Mouse (Mus musculus): ENCODE results near the gene Ubash3b. TPM values are rescaled to one million over a fixed set of nuclear protein-coding genes. Genes with fewer than 3 reads are reported as not detected.
A peak's percentile ranks its signal among the peaks of the same experiment; 100 is the strongest.

The Ubash3b gene
- polyA plus RNA-seq, 1 experiment from 2014 or later, result 7.3 TPM

DNA sequence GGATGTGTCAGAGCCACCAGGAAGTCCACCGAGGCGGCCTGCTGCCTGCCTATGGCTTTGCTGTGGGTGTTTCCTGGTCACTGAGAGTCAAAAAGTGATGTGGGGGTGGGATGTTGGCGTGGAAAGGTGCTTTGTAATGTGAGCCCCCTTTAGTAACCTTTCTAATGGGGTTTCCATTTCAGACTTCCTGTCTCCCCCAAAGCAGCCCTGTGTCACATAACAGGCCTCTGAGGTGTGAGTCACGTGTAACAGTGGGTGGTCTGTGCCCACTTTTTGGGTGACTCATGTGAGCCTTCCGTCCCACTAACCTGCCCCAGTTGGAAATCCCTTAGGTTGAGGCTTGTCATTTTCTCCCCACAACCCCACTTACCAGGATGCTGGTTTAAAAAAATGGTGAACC lies 167.4 kb downstream of the Ubash3b start:
- 44% methylated on average over 5 of the region's 5 CpGs for WGBS
- Histone ChIP-seq H3K9ac (no peak overlapping the region), H3K4me2 (replicated peaks) (no peak overlapping the region)

GRCm38 (mm10) chr9:40991511-40991910 lies 170.0 kb downstream of the Ubash3b start:
- WGBS, result 64% methylated on average over 6 of the region's 6 CpGs

More for the DNA sequence above, 167.4 kb downstream of the Ubash3b start:
- no peak overlapping the region for H3K4me3 ChIP-seq
- no peaks in the 10 kb centered on the region for H3K27me3 ChIP-seq
- H3K27ac ChIP-seq, result no peak overlapping the region
- H3K36me3 ChIP-seq, result no peaks in the 10 kb centered on the region
- peaks cover 25% of the 10 kb centered on the region for H3K4me1 ChIP-seq
- ATAC-seq (ENCODE audit: low FRiP score, low read depth), result no peak
- no peaks in the 10 kb centered on the region for H3K9me3 ChIP-seq

DNA sequence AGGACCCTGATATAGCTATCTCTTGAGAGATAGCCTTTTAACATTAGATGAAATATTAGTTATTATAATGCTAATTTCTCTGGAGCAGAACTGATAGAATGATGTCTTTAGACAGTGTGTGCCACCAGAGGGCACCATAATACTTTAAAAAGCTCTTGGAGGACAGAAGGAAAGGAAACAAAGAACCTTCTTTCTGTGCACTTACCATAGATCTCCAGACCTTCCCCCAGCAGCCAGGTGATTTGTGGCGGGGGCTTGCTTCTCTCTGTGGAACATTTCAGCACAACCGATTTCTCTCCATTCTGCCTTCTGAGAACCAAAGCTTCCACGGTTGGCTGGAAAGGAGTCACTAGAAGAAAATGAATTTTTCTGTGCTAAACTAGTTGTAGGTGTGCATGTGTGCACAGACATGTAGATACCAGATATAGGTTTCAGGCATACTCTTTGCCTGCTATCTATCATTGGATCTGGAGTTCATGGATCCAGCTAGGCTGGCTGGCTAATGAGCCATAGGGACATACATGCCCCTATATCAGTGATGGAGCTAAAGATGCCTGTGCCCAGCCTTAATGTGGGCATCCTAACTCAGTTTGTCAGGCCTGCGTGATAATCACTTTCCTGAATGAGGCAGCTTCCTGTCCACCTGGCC lies 171.4 kb downstream of the Ubash3b start:
- Histone ChIP-seq H3K9me3 (no peaks in the 10 kb centered on the region), H3K36me3 (no peaks in the 10 kb centered on the region), H3K27me3 (no peaks in the 10 kb centered on the region), H3K9ac (no peak overlapping the region), H3K4me3 (no peak overlapping the region), H3K4me1 (peaks cover 30% of the 10 kb centered on the region), H3K4me2 (replicated peaks) (no peak overlapping the region), H3K27ac (no peak overlapping the region)
- no peak; the same call in 1 of the 2 replicates for ATAC-seq (ENCODE audit: low FRiP score, low read depth)
- 38% methylated on average over 4 of the region's 4 CpGs for WGBS

More at GRCm38 (mm10) chr9:40991511-40991910, 170.0 kb downstream of the Ubash3b start:
- no peak overlapping the region for H3K27ac ChIP-seq
- H3K4me3 ChIP-seq, result no peak overlapping the region
- no peaks in the 10 kb centered on the region for H3K36me3 ChIP-seq
- no peaks in the 10 kb centered on the region for H3K9me3 ChIP-seq
- no peak overlapping the region for H3K4me2 ChIP-seq (replicated peaks)
- no peak for ATAC-seq (ENCODE audit: low FRiP score, low read depth)
- no peak overlapping the region for H3K9ac ChIP-seq
- H3K27me3 ChIP-seq, result no peaks in the 10 kb centered on the region
- peaks cover 31% of the 10 kb centered on the region for H3K4me1 ChIP-seq

DNA sequence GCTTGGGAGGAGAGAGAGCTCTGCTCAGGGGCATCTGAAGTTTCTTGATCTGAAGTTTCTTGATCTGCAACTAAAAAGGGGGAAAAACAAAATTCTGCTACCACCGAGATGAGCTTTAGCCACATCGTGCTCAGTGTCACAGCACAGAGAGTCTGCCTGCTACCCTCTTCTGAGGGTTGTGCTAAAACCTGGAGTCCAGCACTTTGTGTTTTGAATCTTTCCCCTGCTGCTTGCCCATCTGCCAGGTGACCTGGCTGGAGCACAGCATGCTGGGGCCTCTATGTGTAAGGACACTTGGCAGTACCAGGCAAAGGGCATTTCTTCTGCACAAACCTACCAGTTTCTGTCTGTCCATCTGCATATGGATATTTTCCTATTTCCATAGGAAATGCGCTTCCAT lies 177.2 kb downstream of the Ubash3b start:
- Histone ChIP-seq H3K9ac (no peak overlapping the region), H3K36me3 (no peaks in the 10 kb centered on the region), H3K27ac (no peak overlapping the region), H3K9me3 (no peaks in the 10 kb centered on the region), H3K4me1 (peaks cover 8% of the 10 kb centered on the region; the same call in 1 of the 2 replicates), H3K4me3 (no peak overlapping the region), H3K27me3 (no peaks in the 10 kb centered on the region), H3K4me2 (replicated peaks) (no peak overlapping the region)
- WGBS, result 74% methylated on average over 3 of the region's 3 CpGs
- no peak for ATAC-seq (ENCODE audit: low FRiP score, low read depth)

GRCm38 (mm10) chr9:40983758-40984157 lies 177.7 kb downstream of the Ubash3b start:
- H3K4me2 ChIP-seq (replicated peaks), result no peak overlapping the region
- H3K27me3 ChIP-seq, result no peaks in the 10 kb centered on the region
- H3K4me1 ChIP-seq, result peaks cover 8% of the 10 kb centered on the region; the same call in 1 of the 2 replicates
- H3K27ac ChIP-seq, result no peak overlapping the region
- no peak for ATAC-seq (ENCODE audit: low FRiP score, low read depth)
- no peak overlapping the region for H3K4me3 ChIP-seq
- 88% methylated on average over 3 of the region's 3 CpGs for WGBS
- no peaks in the 10 kb centered on the region for H3K9me3 ChIP-seq
- H3K36me3 ChIP-seq, result no peaks in the 10 kb centered on the region
- H3K9ac ChIP-seq, result no peak overlapping the region

GRCm38 (mm10) chr9:40982480-40982879 lies 179.0 kb downstream of the Ubash3b start:
- WGBS, result 33% methylated on average over 6 of the region's 6 CpGs
- Histone ChIP-seq H3K9me3 (0 out of 2 replicates have a peak, but pooled peaks cover 3% of the 10 kb centered on the region), H3K4me3 (no peak overlapping the region), H3K36me3 (no peaks in the 10 kb centered on the region), H3K4me1 (no peaks in the 10 kb centered on the region), H3K27ac (no peak overlapping the region), H3K27me3 (no peaks in the 10 kb centered on the region), H3K4me2 (replicated peaks) (no peak overlapping the region), H3K9ac (no peak overlapping the region)
- no peak for ATAC-seq (ENCODE audit: low FRiP score, low read depth)

DNA sequence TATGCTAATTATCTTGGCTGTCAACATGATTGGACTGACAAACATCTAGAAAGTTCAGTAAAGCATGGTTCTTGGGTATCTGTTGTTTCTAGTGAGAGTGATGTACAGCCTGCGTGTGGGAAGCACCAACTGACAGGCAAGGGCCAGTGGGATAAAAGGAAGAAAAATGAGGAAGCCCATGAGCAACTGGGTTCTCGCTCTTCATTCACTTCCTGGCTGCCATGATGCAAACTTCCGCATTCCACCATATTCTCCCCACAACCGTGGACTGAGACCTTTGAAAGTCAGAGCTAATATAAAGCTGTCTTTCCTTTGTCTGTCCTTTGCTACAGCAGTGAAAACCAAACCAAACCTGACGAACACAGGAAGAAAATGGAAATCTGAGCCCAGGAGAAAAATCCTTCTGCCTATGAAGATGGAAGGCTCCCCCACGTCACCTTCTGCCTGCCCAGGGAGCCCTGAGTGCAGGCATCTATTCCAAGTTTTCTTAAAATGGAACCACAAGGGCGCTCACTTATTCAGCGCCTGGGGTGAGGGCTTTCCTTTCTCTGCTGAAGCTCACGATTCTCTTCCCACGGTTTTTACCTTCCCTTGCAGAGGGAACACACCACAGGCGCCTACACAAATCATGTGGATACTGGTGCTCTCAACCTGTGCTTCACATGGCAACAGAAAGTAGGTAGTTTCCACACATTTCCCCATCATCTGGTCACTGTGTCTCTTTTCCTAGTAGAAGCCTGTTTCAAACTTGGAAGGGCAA lies 187.3 kb downstream of the Ubash3b start:
- Histone ChIP-seq H3K9me3 (0 out of 2 replicates have a peak, but pooled peaks cover 3% of the 10 kb centered on the region), H3K9ac (no peak overlapping the region), H3K4me1 (no peaks in the 10 kb centered on the region), H3K4me3 (no peak overlapping the region), H3K27ac (no peak overlapping the region), H3K27me3 (no peaks in the 10 kb centered on the region), H3K4me2 (replicated peaks) (no peak overlapping the region), H3K36me3 (no peaks in the 10 kb centered on the region)
- WGBS, result 77% methylated on average over 11 of the region's 11 CpGs
- ATAC-seq (ENCODE audit: low FRiP score, low read depth), result no peak

- H3K4me3 ChIP-seq, result peak overlapping the region; percentile 52
- 24% methylated on average over 7 of the region's 7 CpGs for WGBS
- no peaks in the 10 kb centered on the region for H3K36me3 ChIP-seq
- peak overlapping the region; percentile 62; the same call in 1 of the 2 replicates for H3K9ac ChIP-seq
- H3K4me2 ChIP-seq (replicated peaks), result peak overlapping the region; percentile 95
- no peak overlapping the region for H3K27ac ChIP-seq
- no peaks in the 10 kb centered on the region for H3K9me3 ChIP-seq
- H3K27me3 ChIP-seq, result peaks cover 49% of the 10 kb centered on the region
- no peak for ATAC-seq (ENCODE audit: low FRiP score, low read depth)
- peaks cover 12% of the 10 kb centered on the region for H3K4me1 ChIP-seq
Observed at GRCm38 (mm10) chr9:40964418-40964714, 197.1 kb downstream of the Ubash3b start.

DNA sequence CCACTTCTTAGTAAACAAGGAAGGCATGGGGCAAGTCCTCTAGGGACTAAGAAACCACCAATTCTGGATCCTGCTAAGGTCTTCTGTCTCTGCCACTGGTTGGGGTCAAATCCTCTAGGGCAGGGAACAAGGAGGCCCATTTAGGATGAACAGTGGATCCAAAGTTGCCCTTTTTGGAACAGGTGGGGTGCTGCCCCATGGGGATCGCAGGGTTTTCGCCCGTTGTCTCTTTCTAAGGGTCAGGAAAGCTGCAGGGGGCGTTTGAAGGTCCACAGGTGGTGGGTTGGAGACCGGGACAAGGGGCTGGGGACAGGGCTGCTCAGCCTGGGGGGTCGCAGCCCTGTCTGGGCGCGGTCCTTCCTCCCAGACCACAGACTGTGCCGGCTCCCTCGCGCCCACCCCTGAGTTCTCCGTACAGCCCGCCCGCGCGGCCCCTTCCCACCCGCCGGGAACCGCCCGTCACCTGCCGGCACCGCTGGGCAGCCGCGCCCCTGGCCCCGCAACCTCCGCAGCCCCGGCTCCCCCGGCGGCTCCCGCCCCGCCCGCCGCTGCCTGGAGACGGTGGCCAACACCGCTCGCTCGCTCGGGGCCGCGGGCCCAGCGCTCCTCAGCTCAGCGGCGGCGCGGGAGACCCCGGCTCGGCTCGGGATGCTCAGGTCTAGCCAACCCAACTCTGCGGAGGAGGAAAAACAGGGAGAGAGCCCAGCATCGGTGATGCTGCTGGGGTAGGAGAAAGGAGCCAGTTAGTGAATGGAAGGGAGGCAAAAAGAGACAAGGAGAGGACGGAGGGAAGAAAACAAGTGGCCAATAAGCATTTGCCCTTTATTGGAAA lies 197.7 kb downstream of the Ubash3b start, which contains the start of gene Jhy:
Jhy (minus strand) TSS at position 533 of the 832 bp plus-strand sequence.
- H3K9ac ChIP-seq, result peak within 1 kb of the TSS; percentile 62
- ATAC-seq (ENCODE audit: low FRiP score, low read depth), result peak; percentile 61; the same call in 1 of the 2 replicates

DNA sequence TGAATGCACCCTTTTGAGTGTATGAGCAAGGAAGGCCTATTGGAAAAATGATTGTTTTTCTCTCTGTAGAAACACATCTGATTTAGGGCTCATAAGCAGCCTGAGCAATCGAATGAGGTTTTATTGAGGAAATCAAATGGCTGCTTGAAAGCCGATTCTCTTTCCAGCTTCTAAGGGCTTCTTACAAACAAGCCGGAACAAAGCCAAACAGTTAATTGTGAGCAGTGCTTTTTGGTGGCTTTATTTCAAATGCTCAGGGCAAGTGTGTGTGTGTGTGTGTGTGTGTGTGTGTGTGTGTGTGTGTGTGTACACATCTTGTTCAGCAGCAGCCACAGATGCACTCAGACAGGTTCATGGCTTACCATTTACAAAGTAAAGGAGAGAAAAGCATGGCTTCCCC lies 200.1 kb downstream of the Ubash3b start:
- H3K4me1 ChIP-seq, result peaks cover 12% of the 10 kb centered on the region
- WGBS, result 30% methylated on average over 3 of the region's 3 CpGs
- H3K9ac ChIP-seq, result no peak overlapping the region
- H3K9me3 ChIP-seq, result no peaks in the 10 kb centered on the region
- no peak overlapping the region for H3K27ac ChIP-seq
- H3K4me3 ChIP-seq, result no peak overlapping the region
- no peak overlapping the region for H3K4me2 ChIP-seq (replicated peaks)
- peaks cover 53% of the 10 kb centered on the region for H3K27me3 ChIP-seq
- no peaks in the 10 kb centered on the region for H3K36me3 ChIP-seq
- ATAC-seq (ENCODE audit: low FRiP score, low read depth), result no peak

More for the DNA sequence above, 197.7 kb downstream of the Ubash3b start, which contains the start of gene Jhy:
- H3K9me3 ChIP-seq, result no peaks in the 10 kb centered on the region
- peaks cover 12% of the 10 kb centered on the region for H3K4me1 ChIP-seq
- H3K4me3 ChIP-seq, result peak within 1 kb of the TSS; percentile 52
- WGBS, result under 1% methylated on average over 42 of the region's 51 CpGs
- peaks cover 49% of the 10 kb centered on the region for H3K27me3 ChIP-seq
- H3K27ac ChIP-seq, result no peak within 1 kb of the TSS
- H3K36me3 ChIP-seq, result no peaks in the 10 kb centered on the region
- H3K4me2 ChIP-seq (replicated peaks), result peak within 1 kb of the TSS; percentile 95
